Mouse (Mus musculus): ENCODE results near the gene Cbfa2t3.
"Not testable (repeated sequence)": the region's sequence is repeated elsewhere in the genome, so short reads cannot be mapped to it uniquely, and the experiment has no call there.

The Cbfa2t3 gene

DNA sequence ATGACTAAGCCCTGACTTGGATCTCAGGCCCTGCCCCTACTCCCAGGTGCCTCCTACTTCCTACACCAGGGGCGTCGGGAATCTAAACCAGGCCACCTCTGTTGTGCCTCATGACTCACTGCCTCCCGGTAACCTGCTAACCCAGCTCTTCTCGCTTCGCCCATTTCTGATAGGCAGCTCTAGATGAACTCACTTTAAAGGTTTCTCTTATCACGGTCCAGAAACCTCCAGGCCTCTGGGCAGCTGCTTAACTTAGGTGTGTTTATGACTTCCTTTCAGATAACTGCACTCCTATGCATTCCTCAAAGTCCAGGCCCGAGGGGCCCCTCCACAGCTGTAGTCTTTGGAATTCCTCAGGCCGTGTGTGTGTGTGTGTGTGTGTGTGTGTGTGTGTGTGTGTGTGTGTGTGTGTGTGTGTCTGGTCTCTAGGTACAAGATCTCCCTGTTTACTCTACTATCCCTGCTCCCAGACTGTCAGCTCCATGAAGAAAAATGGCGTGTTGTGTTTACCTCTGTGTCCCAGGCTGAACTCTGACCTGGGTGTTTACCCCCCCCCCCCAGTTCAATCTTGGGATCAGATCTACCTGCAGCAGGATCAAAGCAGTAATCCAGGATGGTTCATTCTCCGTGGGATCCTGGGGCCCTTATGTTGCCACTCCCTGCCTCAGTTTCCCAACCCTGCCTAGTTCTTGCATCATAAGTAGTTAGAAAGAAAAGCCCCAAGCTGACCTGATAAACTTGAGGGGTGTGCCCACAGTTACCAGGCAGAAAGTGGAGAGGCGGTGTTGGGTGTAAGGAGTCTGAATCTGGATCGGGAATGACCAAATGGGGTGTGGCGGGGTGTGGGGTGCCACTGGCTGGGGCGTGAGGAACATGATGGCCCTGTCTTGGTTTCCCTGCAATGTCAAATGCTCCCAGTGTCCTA lies 62.8 kb downstream of the Cbfa2t3 start:
- DNase-seq: no peak

DNA sequence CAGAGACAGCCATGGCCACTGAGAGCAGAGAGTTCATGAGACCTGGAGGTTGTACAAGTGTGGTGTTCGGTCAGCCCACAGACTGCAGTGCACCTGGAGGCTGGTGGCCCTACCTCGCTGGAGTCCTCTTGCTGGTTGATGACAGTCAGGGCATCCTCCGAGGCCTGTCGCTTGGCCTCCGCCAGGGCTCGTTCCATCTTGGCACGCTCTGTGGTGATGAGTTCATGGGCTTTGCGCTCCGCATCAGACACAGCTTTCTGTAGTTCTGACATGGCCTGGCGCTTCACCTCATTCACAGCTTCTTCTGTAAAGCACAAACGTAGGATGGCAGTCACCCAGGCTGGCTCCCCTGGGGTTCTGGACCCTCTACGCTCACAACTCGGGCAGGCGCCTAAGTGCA lies 65.7 kb downstream of the Cbfa2t3 start:
- peak; percentile 67 to 70 for DNase-seq

- not testable (repeated sequence) for DNase-seq
Observed at GRCm38 (mm10) chr8:122632134-122632533, 66.8 kb downstream of the Cbfa2t3 start.

DNA sequence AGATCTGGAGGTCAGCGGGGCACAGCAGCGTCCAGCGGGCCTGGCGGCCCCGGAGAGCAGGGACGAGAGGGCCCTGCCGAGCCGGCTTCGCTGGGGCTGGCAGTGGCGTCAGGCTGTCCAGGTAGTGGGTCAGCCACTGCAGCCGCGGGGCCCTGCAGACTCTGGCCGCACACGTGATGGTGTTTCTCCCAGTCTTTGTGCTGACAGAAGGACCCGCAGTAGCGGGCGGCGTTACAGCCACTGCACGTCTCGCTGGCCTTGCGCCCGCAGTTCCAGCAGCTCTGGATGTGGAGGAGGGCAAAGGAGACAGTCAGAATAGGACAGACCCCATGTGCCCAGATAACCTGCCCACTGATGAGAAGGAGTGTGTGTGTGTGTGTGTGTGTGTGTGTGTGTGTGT lies 68.2 kb downstream of the Cbfa2t3 start:
- no peak for DNase-seq

GRCm38 (mm10) chr8:122629388-122629787 lies 69.5 kb downstream of the Cbfa2t3 start:
- no peak for DNase-seq

DNA sequence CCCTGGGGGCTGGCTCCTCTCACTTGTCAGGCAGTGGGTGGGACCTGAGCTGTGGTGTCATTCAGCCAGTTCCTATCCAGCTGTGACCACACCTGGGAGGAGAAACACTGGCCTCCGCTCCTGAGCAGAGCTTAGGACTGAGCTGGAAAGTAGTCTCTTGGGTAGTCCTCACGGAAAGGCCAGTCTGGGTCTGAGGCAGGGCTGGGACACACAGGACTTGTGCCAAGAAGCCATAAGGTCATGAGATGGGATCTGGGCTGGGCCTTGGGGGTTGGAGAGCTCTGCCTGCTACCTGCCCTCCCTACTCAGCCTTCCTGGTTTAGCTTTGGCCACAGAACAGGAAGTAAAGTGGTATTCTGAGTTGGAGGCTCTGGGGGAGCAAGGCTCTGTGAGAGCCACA lies 72.0 kb downstream of the Cbfa2t3 start:
- no peak for DNase-seq

- no peak for DNase-seq
Observed at GRCm38 (mm10) chr8:122625811-122626210, 73.1 kb downstream of the Cbfa2t3 start.

- no peak for DNase-seq
Observed at GRCm38 (mm10) chr8:122624653-122625052, 74.3 kb downstream of the Cbfa2t3 start.

- no peak for DNase-seq
Observed at GRCm38 (mm10) chr8:122623844-122624642, 74.9 kb downstream of the Cbfa2t3 start.

- DNase-seq: no peak
Observed at GRCm38 (mm10) chr8:122622727-122623126, 76.2 kb downstream of the Cbfa2t3 start, which contains the start of gene Pabpn1l. Pabpn1l (minus strand) TSS chr8:122622739.

GRCm38 (mm10) chr8:122620446-122620845 lies 78.5 kb downstream of the Cbfa2t3 start:
- no peak for DNase-seq

DNA sequence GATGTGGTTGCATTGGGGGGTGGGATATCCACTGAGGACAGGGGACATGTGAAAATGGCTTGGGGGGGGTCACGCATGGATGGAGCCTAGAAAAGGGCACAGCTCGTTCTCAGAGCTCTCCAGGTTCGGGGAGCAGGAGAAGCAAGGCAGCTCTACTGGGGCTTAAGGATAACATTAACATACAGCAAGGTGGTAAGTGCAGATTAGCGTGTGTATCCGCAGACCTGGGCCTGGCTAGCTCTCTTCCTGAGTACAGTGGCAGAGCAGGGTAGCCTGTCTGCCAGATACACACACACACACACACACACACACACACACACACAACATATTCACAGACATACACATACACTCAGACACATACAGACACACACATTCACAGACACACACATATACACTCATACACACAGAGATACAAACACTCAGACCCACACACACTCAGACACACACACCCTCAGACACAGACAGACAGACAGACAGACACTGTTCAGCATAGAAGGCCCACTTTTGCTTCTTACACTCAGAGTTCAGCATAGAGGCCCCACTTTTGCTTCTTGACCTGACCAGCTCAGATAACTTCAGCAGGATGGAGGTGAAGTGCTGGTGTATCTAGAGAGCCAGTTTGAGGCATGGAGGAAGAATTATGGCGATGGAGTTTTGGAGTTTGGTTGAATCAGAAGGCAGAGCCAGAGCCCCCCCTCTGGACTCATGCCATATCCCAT lies 80.1 kb downstream of the Cbfa2t3 start:
- no peak for DNase-seq

- peak; percentile 90 to 91 for DNase-seq
Observed at GRCm38 (mm10) chr8:122617947-122618546, 80.9 kb downstream of the Cbfa2t3 start.

DNA sequence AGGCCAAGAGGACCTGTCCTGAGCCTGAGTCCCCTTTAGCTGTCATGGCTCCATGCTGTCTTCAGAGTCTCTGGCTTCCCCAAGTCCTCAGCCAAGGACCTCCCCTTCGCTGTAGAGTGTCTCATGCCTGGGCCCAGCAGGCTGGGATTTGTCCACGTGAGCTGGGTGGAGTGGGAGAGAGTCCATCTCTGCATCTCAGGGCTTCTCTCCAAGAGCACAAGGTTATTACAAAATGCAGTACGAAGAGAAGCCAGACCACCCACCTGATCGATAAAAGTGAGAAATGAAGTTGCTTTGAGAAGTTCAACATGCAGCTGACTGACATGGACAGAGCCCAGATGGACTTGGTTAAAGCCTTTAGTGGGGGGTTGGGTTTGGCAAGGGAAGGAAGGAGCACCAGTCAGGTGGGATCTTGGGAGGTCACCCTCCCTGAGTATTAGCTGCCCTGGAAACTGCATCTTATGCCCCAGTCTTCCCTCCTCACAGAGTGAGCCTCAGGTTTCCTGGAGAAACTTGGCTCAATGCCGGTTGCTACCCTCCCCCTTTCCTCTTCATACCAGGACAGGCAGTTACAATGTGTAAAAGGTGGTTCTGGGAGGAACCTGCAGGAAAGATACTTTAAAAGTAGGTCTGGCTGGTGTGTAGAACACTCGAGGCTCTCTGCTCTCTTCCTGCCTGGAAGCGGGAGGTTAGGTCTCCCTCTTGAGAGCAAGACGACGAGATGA lies 82.6 kb downstream of the Cbfa2t3 start:
- DNase-seq: no peak

DNA sequence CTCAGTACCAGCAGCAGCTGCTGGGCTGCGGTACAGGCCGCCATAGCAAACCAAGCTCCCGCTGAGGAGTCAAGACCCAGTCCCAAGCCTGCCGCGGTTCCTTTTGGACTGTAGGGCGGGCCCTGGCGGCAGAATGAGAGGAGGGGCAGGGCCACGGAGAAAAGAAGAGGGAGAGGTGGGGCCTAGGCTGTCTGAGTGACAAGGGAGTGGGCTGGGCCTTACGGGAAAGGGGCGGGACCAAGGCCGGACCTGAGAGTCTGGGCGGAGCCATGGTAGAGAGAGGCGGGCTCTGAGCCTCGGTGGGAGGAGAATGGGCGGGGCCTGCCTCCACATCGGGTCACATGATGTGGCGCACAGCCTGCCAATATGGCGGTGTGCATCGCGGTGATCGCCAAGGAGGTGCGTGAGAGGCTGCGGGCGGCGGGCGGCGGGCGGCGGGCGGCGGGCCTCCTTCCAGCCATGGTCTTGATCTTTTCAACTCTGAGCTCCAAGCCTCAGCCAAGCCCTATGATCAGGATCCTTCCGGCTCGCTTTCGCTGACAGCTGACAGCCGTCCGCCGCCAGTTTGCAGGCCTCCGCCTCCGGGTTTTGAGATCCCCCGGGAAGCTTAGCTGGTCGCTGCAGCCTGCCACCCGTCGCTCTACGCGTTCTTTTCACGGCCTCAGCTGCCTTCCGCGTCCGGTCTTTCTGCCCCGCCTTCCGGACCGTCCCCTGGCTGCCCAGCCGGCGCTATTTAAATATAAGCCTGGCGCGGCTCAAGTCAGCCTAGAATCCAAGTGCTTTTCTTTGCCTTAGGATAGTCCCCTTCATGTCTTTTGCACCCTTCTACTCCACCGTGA lies 87.4 kb downstream of the Cbfa2t3 start, which contains the start of the genes Galns and Trappc2l:
Galns (minus strand) TSS at position 169 of the 839 bp plus-strand sequence.
Trappc2l (plus strand) TSS at position 346 of the 839 bp plus-strand sequence.
- peak; percentile 94 to 95 for DNase-seq

DNA sequence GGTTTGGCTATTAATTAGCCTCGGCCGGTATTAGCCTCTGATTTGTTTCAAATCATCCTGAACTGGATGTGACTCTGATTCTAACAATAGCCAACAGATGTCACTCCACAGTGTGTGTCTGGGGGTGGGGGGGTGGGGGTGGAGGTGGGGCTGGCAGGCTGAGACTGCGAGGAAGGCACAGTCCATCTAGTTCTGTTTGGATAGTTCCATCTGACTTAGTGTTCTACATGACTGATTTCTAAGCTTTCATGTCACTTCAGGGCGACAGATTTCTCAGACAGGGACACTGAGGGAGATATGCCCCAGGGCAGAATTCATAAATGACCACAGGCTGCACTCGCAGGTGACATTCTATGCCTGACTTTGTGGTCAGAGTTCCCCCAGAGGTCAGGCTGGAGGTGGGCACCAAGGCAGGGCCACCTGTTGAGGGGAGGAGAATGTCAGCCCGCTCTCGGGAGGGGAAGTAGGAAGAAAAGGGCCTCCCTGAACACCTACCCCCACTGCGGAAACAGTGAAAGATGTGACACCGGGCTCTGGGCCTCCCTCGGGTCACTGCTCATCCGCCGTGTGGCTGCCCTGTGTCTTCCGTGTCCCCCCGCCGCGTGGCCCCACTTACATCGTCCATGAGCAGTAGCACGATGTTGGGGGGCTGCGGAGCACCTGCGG lies 88.2 kb downstream of the Cbfa2t3 start:
- DNase-seq: no peak

DNA sequence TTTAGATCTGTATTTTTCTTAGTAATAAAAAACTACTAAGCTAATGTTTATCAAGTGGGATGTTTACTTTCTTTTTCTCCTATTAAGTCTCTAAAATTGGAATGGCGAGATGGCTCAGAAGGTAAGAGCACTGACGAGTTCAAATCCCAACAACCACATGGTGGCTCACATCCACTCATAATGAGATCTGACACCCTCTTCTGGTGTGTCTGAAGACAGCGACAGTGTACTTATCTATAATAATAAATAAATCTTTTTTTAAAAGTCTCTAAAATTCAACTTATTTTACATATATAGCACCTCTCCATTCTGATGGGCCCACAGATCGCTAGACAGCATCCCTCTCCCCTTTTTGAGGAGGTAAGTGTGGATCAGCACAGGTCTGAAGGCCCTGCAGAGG lies 88.7 kb downstream of the Cbfa2t3 start:
- DNase-seq: no peak

DNA sequence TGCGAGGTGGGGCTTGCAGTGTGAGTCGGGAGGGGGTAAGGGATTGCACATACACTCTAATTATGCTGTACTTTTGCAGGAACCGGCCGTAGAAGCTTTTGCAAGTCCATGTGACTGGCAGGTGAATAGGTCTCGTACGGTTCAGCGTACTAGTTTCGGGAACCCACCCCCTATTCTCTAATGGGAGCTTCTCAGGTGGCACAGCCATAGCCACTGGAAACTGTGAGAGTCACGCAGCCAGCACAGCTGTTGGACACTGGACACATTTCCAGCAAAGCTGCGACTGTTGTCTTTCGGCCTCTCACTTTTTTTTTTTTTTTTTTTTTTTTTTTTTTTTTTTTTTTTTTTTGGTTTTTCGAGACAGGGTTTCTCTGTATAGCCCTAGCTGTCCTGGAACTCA lies 92.1 kb downstream of the Cbfa2t3 start:
- no peak for DNase-seq

DNA sequence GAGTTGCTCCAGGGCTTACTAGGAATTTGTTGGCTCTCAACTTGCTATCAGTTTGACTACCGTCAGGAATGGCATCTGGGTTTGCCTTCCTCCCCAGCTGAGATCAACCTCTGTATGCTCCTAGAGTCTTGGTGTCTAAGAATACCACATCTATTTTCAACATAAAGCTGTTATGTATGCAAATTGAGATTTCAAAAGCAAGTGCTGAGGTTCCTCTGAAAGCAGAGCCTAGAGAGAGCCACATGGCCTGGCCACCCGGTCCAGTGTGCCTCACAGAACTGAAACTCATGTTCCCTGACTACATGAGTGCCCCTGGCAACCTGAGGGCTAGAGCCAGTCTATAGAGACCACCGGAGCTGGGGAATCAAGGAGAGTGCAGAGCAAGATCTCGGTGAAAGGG lies 93.5 kb downstream of the Cbfa2t3 start:
- DNase-seq: no peak

DNA sequence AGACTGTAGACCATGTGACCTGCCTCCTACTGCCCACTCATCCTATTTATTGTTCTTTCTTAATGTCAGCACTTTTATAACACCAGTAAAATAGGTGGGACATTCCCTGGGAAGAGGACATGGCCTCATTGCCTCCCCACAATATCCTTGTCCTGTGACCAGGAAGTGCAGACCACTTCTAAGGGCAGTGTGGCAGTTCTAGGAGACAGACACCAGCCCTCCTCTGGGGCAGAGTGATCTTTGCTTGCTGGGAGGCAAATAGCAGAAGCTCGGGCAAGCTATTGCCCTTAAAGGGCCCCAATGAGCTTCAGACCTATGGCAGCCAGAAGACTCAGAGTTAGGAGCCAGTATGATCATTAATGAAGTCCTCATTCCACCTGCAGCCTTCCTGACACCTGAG lies 94.3 kb downstream of the Cbfa2t3 start:
- DNase-seq: no peak

Data from cerebellum, postnatal 36 days (tissue).